Mouse (Mus musculus): ENCODE results near the gene Ttc24. TPM values are rescaled to one million over a fixed set of nuclear protein-coding genes. Genes with fewer than 3 reads are reported as not detected.

The Ttc24 gene
- polyA plus RNA-seq, 1 experiment from 2014 or later: 0.11 TPM

DNA sequence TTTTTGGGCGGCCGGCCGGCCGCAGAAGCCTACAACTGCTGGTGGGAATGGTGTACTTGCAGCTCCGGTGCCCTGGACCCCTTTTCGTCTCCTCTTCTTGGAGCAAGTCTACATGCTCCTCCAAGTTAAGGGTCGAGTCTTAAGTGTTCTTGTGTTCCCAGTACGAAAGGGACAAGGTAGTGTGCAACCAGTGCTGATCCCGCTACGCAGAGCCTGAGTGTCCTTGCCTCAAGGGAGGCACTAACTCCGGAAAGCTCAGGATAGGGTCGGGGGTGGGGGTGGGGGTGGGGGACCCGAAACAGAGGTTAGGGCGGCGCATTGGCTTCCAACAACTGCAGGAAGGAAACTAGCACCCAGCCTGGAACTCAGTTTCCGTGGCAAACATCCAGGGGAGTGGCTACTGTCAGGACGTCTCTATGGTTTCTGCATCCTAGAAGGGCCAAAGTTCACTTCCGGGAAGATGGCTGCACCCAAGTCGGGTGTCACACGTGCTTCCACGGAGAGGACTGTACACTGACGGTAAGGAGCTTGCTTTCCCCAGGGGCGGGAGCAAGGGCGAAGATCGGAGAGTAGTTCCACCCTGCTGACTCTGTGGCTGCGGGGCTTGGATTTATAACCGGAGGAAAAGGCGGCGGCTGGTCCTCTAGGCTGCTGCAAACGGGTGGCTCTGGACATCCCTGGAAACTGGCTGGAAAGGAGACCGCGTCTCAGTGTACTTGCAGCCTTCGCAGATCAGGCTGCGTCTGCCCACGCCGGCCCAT lies 35.3 kb downstream of the Ttc24 start, which contains the start of gene Gpatch4:
TSS of gene Gpatch4 (plus strand) at position 448 of the 761 bp plus-strand sequence.
- Histone ChIP-seq H3K4me1 (ENCODE audit: control insufficient read depth, insufficient read depth, low read length) (no peaks in the 10 kb centered on the region; the same call in 1 of the 2 replicates), H3K4me3 (ENCODE audit: low read depth, low read length) (peak within 1 kb of the TSS; percentile 78), H3K9me3 (replicated peaks; ENCODE audit: control insufficient read depth, low read length) (no peaks in the 10 kb centered on the region), H3K4me2 (ENCODE audit: low read depth, low read length) (peak within 1 kb of the TSS; percentile 46), H3K27me3 (ENCODE audit: control insufficient read depth, insufficient read depth, low read length) (no peaks in the 10 kb centered on the region), H3K36me3 (replicated peaks; ENCODE audit: control insufficient read depth, insufficient read depth, low read depth, low read length) (no peaks in the 10 kb centered on the region), H3K27ac (replicated peaks; ENCODE audit: low read depth, low read length) (no peak within 1 kb of the TSS), H3K9ac (replicated peaks; ENCODE audit: low read length) (peak within 1 kb of the TSS; percentile 63)
- ATAC-seq (replicated peaks; ENCODE audit: insufficient number of reproducible peaks, low FRiP score, low TSS enrichment, low read depth) (peak; percentile 72), DNase-seq (ENCODE audit: low spot score) (peak; percentile 99)
- 8% methylated on average over 36 of the region's 36 CpGs for WGBS

DNA sequence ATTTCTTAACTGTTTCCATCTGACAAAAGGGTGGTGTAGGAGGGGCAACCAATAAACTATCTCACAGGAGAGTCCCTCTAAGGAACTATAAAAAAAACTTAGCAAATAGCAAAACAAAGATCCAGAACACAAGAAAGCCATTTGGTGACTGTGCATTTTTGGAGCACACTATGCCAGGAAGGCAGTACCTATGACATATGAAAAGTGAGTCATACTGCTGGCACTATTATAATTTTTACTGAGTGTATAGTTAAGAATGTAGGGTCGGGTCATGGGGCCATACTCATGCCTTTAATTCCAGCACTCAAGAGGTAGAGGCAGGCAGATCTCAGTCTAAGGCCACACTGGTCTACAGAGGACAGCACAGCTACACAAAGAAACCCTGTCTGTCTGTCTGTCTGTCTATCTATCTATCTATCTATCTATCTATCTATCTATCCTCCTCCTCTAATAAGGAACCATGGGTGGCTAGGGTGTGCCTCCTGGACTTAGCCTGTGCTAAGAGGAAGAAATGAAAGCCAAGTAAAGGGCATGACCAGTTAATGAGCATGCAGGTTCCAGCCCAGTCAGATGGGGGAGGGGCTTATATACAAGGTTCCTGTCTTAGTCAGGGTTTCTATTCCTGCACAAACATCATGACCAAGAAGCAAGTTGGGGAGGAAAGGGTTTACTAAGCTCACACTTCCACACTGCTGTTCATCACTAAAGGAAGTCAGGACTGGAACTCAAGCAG lies 42.4 kb downstream of the Ttc24 start:
- Histone ChIP-seq H3K4me3 (ENCODE audit: low read depth, low read length) (no peak overlapping the region), H3K4me2 (ENCODE audit: low read depth, low read length) (no peak overlapping the region), H3K36me3 (replicated peaks; ENCODE audit: control insufficient read depth, insufficient read depth, low read depth, low read length) (no peaks in the 10 kb centered on the region), H3K27ac (replicated peaks; ENCODE audit: low read depth, low read length) (no peak overlapping the region), H3K27me3 (ENCODE audit: control insufficient read depth, insufficient read depth, low read length) (no peaks in the 10 kb centered on the region), H3K9ac (replicated peaks; ENCODE audit: low read length) (no peak overlapping the region), H3K4me1 (ENCODE audit: control insufficient read depth, insufficient read depth, low read length) (no peaks in the 10 kb centered on the region), H3K9me3 (replicated peaks; ENCODE audit: control insufficient read depth, low read length) (no peaks in the 10 kb centered on the region)
- 81% methylated on average over 1 of the region's 1 CpGs for WGBS
- ATAC-seq (replicated peaks; ENCODE audit: insufficient number of reproducible peaks, low FRiP score, low TSS enrichment, low read depth) (no peak), DNase-seq (ENCODE audit: low spot score) (no peak)

DNA sequence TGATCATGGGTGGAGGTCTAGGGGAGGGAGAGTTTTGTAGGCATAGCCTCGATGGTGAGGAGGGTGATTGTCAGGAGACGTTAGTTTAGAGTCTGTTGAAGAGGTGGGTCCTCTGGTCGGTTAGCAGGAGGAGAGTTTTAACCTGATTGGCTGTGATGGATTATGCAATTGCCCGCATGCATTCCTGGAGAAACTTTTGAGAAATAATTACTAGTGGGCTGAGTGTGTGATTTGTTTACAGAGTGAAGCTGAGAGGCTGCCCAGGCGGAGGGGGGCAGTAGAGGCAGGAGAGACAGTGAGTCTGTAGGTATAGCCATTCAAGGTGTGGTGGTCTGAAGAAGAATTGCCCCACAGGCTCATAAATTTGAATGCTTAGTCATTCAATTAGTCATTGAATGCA lies 44.6 kb downstream of the Ttc24 start:
- no peak overlapping the region for H3K4me3 ChIP-seq (ENCODE audit: low read depth, low read length)
- ATAC-seq (replicated peaks; ENCODE audit: insufficient number of reproducible peaks, low FRiP score, low TSS enrichment, low read depth): no peak
- H3K4me1 ChIP-seq (ENCODE audit: control insufficient read depth, insufficient read depth, low read length): no peaks in the 10 kb centered on the region
- no peaks in the 10 kb centered on the region for H3K27me3 ChIP-seq (ENCODE audit: control insufficient read depth, insufficient read depth, low read length)
- no peak overlapping the region for H3K27ac ChIP-seq (replicated peaks; ENCODE audit: low read depth, low read length)
- no peaks in the 10 kb centered on the region for H3K36me3 ChIP-seq (replicated peaks; ENCODE audit: control insufficient read depth, insufficient read depth, low read depth, low read length)
- WGBS: 78% methylated on average over 5 of the region's 5 CpGs
- no peaks in the 10 kb centered on the region for H3K9me3 ChIP-seq (replicated peaks; ENCODE audit: control insufficient read depth, low read length)
- DNase-seq (ENCODE audit: low spot score): no peak
- H3K4me2 ChIP-seq (ENCODE audit: low read depth, low read length): no peak overlapping the region
- no peak overlapping the region for H3K9ac ChIP-seq (replicated peaks; ENCODE audit: low read length)

DNA sequence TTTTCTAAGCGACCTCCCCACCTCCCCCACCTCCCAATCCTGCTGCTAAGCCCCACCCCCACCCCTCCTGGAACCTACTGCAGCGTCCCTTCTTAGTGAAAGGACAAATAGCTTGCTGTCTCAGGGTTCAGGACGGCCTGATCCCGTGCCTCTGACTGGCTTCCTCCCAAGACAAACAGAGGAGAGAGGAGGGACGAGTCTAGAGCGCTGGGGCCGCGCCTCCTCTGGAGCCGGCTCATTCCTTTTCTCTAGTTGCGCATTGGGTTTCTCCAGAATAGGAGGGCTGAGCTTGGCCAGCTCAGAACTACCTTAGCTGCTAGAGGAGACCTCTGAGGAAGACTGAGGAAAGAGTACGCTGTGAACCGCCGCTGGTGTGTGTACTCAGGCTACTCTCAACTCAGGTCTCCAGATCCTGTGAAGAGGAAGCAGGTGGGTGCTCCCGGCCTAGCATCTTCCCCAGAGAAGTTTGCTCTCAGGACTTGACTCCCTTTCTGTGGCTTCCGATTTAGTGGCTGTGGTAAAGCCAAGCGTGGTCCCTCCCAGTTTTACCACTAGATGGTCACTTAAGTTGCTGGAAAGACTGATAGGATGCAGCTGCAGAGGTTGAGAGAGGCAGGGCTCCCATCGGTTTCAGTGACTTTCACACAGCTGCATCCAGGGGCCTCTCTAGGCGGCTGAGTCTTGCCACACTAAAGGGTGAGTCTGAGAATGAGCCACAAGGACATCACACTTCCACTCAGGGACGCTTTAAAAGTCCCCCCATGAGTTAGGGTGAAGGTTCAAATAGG lies 47.3 kb downstream of the Ttc24 start:
- no peaks in the 10 kb centered on the region for H3K36me3 ChIP-seq (replicated peaks; ENCODE audit: control insufficient read depth, insufficient read depth, low read depth, low read length)
- WGBS: 16% methylated on average over 19 of the region's 19 CpGs
- H3K27me3 ChIP-seq (ENCODE audit: control insufficient read depth, insufficient read depth, low read length): no peaks in the 10 kb centered on the region; the same call in 1 of the 2 replicates
- H3K9ac ChIP-seq (replicated peaks; ENCODE audit: low read length): no peak overlapping the region
- H3K4me1 ChIP-seq (ENCODE audit: control insufficient read depth, insufficient read depth, low read length): no peaks in the 10 kb centered on the region
- H3K27ac ChIP-seq (replicated peaks; ENCODE audit: low read depth, low read length): no peak overlapping the region
- H3K4me3 ChIP-seq (ENCODE audit: low read depth, low read length): no peak overlapping the region
- H3K9me3 ChIP-seq (replicated peaks; ENCODE audit: control insufficient read depth, low read length): no peaks in the 10 kb centered on the region; the same call in 1 of the 2 replicates
- H3K4me2 ChIP-seq (ENCODE audit: low read depth, low read length): no peak overlapping the region
- ATAC-seq (replicated peaks; ENCODE audit: insufficient number of reproducible peaks, low FRiP score, low TSS enrichment, low read depth) (no peak), DNase-seq (ENCODE audit: low spot score) (no peak)

- DNase-seq (ENCODE audit: low spot score): no peak
- Histone ChIP-seq H3K9me3 (replicated peaks; ENCODE audit: control insufficient read depth, low read length) (no peaks in the 10 kb centered on the region; the same call in 1 of the 2 replicates), H3K36me3 (replicated peaks; ENCODE audit: control insufficient read depth, insufficient read depth, low read depth, low read length) (no peaks in the 10 kb centered on the region), H3K4me3 (ENCODE audit: low read depth, low read length) (no peak within 1 kb of the TSS), H3K9ac (replicated peaks; ENCODE audit: low read length) (no peak within 1 kb of the TSS), H3K4me2 (ENCODE audit: low read depth, low read length) (no peak within 1 kb of the TSS), H3K27ac (replicated peaks; ENCODE audit: low read depth, low read length) (no peak within 1 kb of the TSS), H3K4me1 (ENCODE audit: control insufficient read depth, insufficient read depth, low read length) (peaks cover 5% of the 10 kb centered on the region; the same call in 1 of the 2 replicates), H3K27me3 (ENCODE audit: control insufficient read depth, insufficient read depth, low read length) (peaks cover 23% of the 10 kb centered on the region)
- ATAC-seq (replicated peaks; ENCODE audit: insufficient number of reproducible peaks, low FRiP score, low TSS enrichment, low read depth): no peak
- WGBS: 47% methylated on average over 5 of the region's 5 CpGs
Observed at GRCm38 (mm10) chr3:88027434-88028186, 50.5 kb downstream of the Ttc24 start, which contains the start of gene Hapln2. TSS of gene Hapln2 (minus strand) at chr3:88027583.

DNA sequence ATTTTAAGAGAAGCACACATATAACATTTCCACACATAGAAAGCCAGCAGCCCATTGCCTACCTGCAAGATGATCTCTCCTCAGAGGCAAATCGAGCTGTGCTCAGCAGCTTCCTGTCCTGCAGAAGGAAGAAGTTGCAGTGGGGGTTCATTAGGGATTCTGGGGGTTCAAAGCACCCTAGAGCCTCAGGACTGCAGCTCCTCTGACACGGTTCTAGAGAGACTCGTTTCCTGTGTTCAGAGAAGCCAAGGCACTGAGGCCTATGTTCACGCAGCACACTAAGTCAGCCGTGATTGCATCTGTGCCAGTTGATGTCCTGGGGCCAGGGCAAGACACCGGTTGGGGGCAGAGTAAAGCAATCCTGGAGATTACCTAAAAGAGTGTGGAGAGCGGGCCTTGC lies 51.3 kb downstream of the Ttc24 start:
- Histone ChIP-seq H3K9me3 (replicated peaks; ENCODE audit: control insufficient read depth, low read length) (no peaks in the 10 kb centered on the region; the same call in 1 of the 2 replicates), H3K9ac (replicated peaks; ENCODE audit: low read length) (no peak overlapping the region), H3K4me1 (ENCODE audit: control insufficient read depth, insufficient read depth, low read length) (peaks cover 10% of the 10 kb centered on the region), H3K4me2 (ENCODE audit: low read depth, low read length) (no peak overlapping the region), H3K4me3 (ENCODE audit: low read depth, low read length) (no peak overlapping the region), H3K27ac (replicated peaks; ENCODE audit: low read depth, low read length) (no peak overlapping the region), H3K36me3 (replicated peaks; ENCODE audit: control insufficient read depth, insufficient read depth, low read depth, low read length) (no peaks in the 10 kb centered on the region), H3K27me3 (ENCODE audit: control insufficient read depth, insufficient read depth, low read length) (peaks cover 31% of the 10 kb centered on the region)
- no peak for ATAC-seq (replicated peaks; ENCODE audit: insufficient number of reproducible peaks, low FRiP score, low TSS enrichment, low read depth)
- WGBS: 51% methylated on average over 7 of the region's 7 CpGs
- no peak for DNase-seq (ENCODE audit: low spot score)

Measured in embryonic facial prominence, embryonic 11.5 days (tissue).